Mouse (Mus musculus): ENCODE measurements around the gene Hsdl2. TPM values are rescaled to one million over a fixed set of nuclear protein-coding genes. Genes with fewer than 3 reads are reported as not detected.
"Not testable (repeated sequence)": the region's sequence is repeated elsewhere in the genome, so short reads cannot be mapped to it uniquely, and the experiment has no call there.

Gene Hsdl2
- total RNA-seq, 1 experiment from 2014 or later, result 19.1 TPM

DNA sequence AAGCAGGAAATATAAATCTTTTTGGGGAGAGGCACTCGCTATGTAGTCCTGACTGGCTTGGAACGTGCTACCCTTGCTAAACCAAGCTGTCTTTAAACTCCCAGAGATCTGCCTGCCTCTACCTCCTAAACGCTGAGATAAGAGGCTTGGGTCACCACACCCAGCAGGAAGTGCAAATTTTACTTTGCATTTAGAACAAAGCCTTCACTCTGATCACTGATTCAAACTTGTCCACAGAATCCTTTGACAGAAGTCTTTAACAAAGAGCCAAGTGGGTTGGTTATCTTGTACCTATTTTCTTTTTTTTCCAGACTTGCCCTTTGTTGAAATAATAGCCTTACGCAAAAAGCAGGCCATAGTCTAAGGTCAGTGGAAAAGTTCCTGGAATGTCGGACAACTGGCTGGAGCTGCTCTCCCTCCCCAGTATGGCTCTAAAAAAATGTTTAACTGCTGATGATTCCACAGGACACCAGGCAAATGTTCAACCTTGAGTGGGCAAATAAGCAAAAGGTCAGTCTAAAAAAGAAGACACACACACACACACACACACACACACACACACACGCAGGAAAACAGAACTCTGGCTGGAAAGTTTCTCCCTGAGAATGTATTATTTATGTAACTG lies 23.2 kb upstream of the Hsdl2 start:
- no peak for ATAC-seq (ENCODE audit: extremely low read depth, insufficient number of reproducible peaks, low FRiP score, poor library complexity, severe bottlenecking)

- no peak for ATAC-seq (ENCODE audit: extremely low read depth, insufficient number of reproducible peaks, low FRiP score, poor library complexity, severe bottlenecking)
Observed at GRCm38 (mm10) chr4:59560141-59560540, 21.2 kb upstream of the Hsdl2 start.

GRCm38 (mm10) chr4:59564128-59564527 lies 17.2 kb upstream of the Hsdl2 start:
- no peak for ATAC-seq (ENCODE audit: extremely low read depth, insufficient number of reproducible peaks, low FRiP score, poor library complexity, severe bottlenecking)

DNA sequence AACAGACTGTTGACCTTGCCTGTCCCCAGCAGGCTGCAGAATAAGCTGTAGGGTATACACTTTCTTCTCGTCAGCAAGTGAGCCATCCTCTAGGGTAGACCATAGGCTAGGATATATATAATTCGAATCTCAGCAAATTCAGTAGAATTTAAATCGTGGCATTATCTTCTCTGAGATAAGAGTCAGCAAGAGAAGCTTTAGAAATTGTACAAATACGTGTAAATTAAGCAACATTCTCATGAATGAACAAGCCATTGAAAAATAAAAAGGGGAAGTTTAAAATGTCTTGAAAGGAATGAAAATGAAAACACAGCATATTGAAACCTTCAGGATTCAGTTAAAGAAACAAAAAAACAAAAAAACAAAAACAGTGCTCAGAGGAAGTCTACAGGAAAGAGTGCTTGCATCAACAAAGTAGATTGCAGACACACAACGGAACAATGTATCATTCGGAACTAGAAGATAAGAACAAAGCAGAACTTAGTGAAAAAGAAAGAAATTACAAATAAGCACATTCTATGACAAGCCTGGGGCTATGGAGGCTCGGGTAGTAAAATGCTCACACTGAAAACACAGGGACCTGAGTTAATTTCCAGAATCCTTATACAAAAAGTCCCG lies 15.7 kb upstream of the Hsdl2 start:
- ATAC-seq (ENCODE audit: extremely low read depth, insufficient number of reproducible peaks, low FRiP score, poor library complexity, severe bottlenecking), result no peak

DNA sequence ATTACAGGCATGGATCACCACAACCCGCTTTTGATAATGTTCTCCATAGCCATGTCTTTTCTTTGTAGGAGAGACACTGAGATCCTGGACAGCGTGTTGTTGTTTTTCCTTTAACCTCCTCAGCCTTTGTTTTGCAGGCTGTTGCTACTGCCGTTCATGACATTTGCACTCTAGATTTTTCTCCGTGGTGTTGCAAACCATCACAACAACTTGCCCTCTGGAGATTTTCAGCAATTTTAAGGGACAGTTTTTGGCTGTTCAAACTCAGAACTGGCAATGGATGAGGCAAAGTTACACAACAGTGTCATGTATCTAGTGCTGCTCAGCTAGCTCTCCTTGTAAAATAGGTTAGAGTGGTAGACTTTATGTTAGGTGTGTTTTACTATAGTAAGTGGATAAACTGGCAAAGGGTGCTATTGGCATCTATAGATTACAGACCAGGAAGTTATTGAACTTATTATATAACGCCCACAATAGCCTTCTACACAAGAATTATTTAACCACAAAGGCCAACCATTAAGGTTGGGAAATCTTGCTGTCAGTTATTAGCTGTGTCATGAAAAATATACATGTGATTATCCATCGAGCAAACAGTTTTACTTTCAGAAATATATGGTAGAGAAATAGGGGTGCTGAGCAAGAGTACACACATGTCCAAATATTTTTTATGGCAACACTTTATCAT lies 13.6 kb upstream of the Hsdl2 start:
- no peak for ATAC-seq (ENCODE audit: extremely low read depth, insufficient number of reproducible peaks, low FRiP score, poor library complexity, severe bottlenecking)

- ATAC-seq (ENCODE audit: extremely low read depth, insufficient number of reproducible peaks, low FRiP score, poor library complexity, severe bottlenecking), result peak; percentile 83; the same call in 1 of the 2 replicates
Observed at GRCm38 (mm10) chr4:59569538-59569937, 11.8 kb upstream of the Hsdl2 start.

GRCm38 (mm10) chr4:59570519-59570918 lies 10.8 kb upstream of the Hsdl2 start:
- ATAC-seq (ENCODE audit: extremely low read depth, insufficient number of reproducible peaks, low FRiP score, poor library complexity, severe bottlenecking), result not testable (repeated sequence)

DNA sequence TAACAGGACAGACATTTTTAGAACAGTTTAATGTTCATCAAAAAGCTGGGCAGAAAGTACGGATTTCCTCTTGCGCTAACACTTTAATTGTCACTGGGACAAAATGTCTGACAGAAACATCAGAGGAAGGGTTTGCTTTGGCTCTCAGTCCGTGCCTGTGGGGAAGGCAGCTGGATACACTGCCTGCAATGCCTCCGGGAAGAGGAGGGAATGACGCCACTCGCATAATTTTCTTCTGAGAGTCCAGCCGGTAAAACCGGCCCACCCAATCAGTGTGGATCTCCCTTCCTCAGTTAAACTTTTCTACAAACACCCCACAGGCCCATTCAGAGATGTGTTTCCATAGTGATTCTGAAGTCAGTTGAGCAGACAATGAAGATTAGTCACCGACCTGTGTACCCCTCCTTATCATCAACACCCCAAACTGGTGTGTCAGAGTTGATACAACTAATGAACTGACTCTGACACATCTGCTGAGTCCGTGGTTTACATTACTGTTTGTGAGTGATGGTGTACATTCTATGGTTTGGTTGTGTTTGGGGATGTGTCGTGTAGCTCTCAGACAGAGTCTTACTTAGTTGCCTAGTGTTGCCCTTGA lies 8.7 kb upstream of the Hsdl2 start:
- no peak for ATAC-seq (ENCODE audit: extremely low read depth, insufficient number of reproducible peaks, low FRiP score, poor library complexity, severe bottlenecking)

GRCm38 (mm10) chr4:59575184-59575958 lies 6.0 kb upstream of the Hsdl2 start:
- no peak for ATAC-seq (ENCODE audit: extremely low read depth, insufficient number of reproducible peaks, low FRiP score, poor library complexity, severe bottlenecking)

- ATAC-seq (ENCODE audit: extremely low read depth, insufficient number of reproducible peaks, low FRiP score, poor library complexity, severe bottlenecking), result no peak
Observed at GRCm38 (mm10) chr4:59580495-59581281, 675 bp upstream of the Hsdl2 start.

DNA sequence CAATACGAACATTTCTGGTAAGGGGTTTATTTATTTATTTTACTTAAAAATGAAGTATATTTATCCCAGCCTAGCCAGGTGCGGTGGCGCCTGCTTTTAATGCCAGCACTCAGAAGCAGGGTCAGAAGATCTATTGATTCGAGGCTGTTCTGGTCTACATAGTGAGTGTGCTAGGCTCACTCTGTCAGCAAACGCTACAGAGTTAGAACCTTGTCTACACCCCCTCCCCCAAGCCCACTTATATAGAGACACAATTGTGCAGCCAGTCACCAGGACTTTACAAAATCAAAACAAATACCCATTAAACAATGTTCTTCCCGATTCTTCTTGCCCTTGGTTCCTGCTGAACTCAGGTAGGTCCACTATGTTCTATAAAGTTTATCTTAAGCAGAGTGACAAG lies 823 bp downstream of the Hsdl2 start:
- ATAC-seq (ENCODE audit: extremely low read depth, insufficient number of reproducible peaks, low FRiP score, poor library complexity, severe bottlenecking), result no peak

GRCm38 (mm10) chr4:59585097-59585496 lies 3.7 kb downstream of the Hsdl2 start:
- no peak for ATAC-seq (ENCODE audit: extremely low read depth, insufficient number of reproducible peaks, low FRiP score, poor library complexity, severe bottlenecking)

- ATAC-seq (ENCODE audit: extremely low read depth, insufficient number of reproducible peaks, low FRiP score, poor library complexity, severe bottlenecking), result no peak
Observed at GRCm38 (mm10) chr4:59587215-59587871, 6.0 kb downstream of the Hsdl2 start.

GRCm38 (mm10) chr4:59587872-59588226 lies 6.5 kb downstream of the Hsdl2 start:
- ATAC-seq (ENCODE audit: extremely low read depth, insufficient number of reproducible peaks, low FRiP score, poor library complexity, severe bottlenecking), result no peak

- ATAC-seq (ENCODE audit: extremely low read depth, insufficient number of reproducible peaks, low FRiP score, poor library complexity, severe bottlenecking), result no peak
Observed at GRCm38 (mm10) chr4:59594614-59595013, 13.3 kb downstream of the Hsdl2 start.

DNA sequence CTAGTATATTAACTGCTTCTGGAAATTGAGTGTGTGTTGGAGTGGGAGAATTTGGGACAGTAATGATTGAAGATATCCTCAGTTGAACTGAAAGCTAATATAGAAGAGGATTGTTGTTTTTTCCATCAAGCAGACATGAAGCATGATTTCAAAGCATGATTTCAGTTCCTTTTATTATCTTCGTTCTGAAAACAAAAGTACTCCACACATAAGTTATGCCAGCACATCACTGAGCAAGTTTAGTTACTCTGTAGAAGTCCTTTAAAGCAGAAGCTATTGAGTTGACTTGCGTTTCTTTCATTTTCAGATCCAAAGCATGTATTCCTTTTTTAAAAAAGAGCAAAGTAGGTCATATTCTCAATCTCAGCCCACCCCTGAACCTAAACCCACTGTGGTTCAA lies 15.2 kb downstream of the Hsdl2 start:
- ATAC-seq (ENCODE audit: extremely low read depth, insufficient number of reproducible peaks, low FRiP score, poor library complexity, severe bottlenecking), result no peak

DNA sequence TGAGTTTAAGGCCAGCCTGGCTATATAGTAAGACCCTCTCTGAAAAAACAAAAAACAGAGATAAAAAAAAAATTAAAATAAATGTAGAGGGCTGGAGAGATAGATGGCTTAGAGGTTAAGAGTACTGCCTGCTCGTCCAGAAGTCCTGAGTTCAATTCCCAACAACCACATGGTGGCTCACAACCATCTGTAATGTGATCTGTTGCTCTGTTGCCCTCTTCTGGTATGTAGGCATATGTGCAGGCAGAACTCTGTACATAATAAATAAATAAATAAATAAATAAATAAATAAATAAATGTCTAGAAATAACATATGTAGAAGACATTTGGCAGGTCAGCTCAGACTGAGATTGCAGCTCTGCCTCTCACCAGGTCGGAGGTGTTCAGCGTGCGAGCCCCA lies 21.3 kb downstream of the Hsdl2 start:
- ATAC-seq (ENCODE audit: extremely low read depth, insufficient number of reproducible peaks, low FRiP score, poor library complexity, severe bottlenecking), result no peak

GRCm38 (mm10) chr4:59604892-59605291 lies 23.5 kb downstream of the Hsdl2 start:
- no peak for ATAC-seq (ENCODE audit: extremely low read depth, insufficient number of reproducible peaks, low FRiP score, poor library complexity, severe bottlenecking)

Measured in neutrophil, adult 5-6 weeks (primary cell).